Mouse (Mus musculus) frontal cortex, postnatal 36 days (tissue): ENCODE data around the gene Gpi1.
A peak's percentile ranks its signal among the peaks of the same experiment; 100 is the strongest.
"Not testable (repeated sequence)": the region's sequence is repeated elsewhere in the genome, so short reads cannot be mapped to it uniquely, and the experiment has no call there.

Experiments
- DNase-seq, 2 experiments: peaks; one replicate each; pipeline ENCODE4 v3.0.0; 2022; ENCODE audit warnings: low spot score in 2 of 2

Gene Gpi1

DNA sequence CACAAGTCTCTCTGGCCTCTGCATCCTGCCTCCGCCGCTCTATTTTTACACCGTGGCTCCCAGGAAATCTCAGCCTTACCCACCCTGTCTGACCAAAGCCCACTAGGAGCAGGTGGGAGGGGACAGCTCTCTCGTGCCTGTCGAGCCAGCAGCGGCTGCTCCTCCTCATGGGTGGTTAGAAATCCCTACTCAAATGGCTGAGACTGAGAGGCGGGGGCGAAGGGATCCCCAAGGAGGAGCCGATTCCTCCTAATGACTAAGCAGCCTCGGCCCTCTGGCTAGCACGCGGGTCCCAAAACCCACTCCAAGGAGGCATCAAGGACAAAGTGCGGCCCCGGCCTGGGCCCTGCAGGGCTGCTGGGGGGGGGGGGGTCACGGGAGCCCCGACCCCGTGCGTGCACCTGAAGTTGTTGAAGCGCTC is 435 bp downstream of the Gpi1 start:
- peak; percentile 60 to 70 for DNase-seq

GRCm38 (mm10) chr7:34229153-34229552 is 983 bp downstream of the Gpi1 start:
- no peak for DNase-seq

DNA sequence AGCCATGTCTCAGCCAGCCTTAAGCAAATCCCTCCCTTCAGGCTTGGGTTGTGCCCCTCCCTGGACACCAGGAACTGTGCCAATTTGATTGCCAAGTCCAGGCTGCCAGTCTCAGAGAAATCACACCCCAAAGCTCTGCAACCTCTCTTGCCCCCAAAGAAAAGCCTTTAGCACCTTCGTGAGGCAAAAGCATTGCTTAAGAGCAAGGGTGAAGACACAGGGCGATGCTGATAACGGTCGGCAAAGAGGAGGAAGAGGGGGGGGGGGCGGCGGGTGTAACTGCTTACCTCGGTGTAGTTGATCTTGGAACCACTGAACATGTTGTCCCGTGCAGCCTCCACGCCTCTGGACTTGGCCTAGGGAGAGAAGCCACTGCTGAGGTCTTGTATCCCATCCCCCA is 1.5 kb downstream of the Gpi1 start:
- no peak for DNase-seq

- DNase-seq, result no peak
Observed at GRCm38 (mm10) chr7:34226846-34227245, 3.3 kb downstream of the Gpi1 start.

DNA sequence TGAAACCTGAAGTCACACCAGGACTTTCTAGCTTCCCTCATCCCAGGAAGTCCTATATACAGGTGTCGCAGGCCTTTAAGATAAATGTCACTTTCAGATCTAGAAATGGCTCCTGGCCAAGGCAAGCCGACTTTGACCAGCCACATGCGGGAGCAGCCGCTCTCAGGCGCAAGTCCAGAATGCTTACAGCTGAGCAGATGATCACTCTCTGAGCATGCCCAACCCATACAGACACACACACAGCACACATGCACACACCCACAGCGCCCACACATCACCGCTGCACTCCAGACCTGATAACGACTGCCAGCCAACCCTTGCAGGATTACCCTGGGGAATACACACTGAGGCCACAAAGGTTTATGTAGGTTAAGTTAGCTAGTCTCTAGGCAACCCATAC is 4.0 kb downstream of the Gpi1 start:
- peak; percentile 45 to 62 for DNase-seq

- no peak for DNase-seq
Observed at GRCm38 (mm10) chr7:34224308-34224707, 5.8 kb downstream of the Gpi1 start.

DNA sequence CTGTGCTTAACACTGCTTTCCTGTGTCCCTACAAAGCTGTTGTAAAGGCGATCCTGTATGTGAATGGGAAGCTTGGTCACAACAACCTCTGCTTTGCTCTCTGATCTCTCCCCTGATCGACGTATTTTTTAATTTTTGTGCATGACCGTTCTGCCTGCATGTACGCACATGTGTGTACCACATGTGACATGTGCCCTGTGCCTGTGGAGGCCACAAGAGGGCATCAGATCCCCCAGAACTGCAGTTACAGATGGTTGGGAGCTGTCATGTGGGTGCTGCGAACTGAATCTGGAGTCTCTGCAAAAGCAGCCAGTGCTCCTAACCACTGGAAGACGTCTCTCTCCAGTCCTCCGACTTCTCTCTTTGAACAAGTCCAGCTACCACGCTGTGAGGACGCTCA is 7.8 kb downstream of the Gpi1 start:
- no peak for DNase-seq

GRCm38 (mm10) chr7:34221594-34222250 is 8.4 kb downstream of the Gpi1 start:
- no peak for DNase-seq

DNA sequence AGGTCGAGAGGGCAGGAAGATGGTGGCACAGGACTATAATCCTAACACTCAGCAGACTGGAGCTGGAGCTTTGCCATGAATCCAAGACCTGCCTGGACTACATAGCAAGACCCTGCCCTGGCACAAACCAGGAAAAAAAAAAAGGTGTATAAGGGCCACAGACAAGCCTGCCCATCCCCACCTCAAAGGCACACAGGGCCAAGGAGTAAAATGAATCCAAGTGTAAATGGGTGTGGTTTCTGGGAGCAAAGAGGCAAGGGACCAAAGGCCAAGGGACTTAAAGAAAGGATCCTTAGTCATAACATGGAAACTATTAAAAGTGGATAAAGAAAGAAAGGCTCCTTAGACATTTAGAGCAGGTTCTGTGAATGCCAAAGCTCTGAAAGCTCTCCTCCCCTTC is 11.6 kb downstream of the Gpi1 start:
- no peak for DNase-seq

- DNase-seq, result no peak
Observed at GRCm38 (mm10) chr7:34216474-34216873, 13.7 kb downstream of the Gpi1 start.

DNA sequence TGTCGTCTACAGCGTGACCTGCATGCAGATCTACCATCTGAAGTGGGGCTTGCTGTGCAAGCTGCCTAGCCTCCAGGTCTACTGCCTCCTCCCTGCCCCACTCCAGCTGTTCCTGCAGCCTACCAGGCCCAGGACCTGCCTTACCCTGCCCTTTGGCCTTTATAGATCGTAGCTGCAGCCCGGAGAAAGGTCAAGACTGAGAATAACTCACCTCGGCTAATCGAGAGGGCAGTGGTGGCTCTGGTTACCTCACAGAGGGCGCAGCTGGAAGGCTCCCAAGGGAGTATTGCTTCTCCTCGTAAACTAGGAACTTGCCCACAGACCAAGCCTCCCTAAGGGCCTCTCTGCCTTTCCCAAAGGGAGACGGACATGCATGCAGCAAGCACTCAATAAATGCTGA is 14.7 kb downstream of the Gpi1 start:
- DNase-seq, result no peak

DNA sequence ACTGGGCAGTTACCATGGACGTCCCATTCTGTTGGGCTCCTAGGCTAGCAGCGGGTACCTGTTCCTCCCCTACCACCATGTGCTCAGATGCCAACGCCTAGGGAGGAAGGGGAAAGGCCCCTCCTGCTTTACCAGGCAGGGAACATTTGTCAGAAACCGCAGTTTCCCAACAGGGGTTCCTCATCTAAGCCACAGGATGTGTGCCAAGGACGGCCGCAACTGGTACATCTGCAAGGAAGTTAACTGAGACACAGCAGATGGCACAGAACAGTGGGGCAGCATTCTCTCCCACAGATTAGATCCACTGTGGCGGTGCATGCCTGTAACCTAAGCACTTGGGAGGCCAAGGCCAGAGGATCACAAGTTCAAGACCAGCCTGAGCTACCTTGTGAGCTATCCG is 15.5 kb downstream of the Gpi1 start:
- DNase-seq, result no peak

DNA sequence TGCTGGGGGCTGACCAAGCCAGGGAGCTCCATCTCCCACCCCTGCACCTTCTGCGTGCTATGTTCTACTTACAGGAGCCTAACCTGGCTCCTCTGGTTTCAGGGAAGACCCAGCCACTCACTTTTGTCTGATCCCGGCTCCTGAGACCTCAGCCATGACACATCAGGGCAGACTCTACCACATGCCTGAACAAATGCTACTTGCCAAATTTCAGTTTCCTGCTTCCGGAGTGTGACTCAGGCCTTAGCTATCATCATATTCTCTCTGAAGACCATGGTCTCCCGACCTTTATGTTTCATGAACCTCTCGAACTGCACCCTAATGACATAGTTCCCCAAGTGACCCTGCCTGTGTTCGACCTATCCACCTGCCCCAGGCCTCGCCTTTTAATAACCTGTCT is 16.9 kb downstream of the Gpi1 start:
- DNase-seq, result no peak

DNA sequence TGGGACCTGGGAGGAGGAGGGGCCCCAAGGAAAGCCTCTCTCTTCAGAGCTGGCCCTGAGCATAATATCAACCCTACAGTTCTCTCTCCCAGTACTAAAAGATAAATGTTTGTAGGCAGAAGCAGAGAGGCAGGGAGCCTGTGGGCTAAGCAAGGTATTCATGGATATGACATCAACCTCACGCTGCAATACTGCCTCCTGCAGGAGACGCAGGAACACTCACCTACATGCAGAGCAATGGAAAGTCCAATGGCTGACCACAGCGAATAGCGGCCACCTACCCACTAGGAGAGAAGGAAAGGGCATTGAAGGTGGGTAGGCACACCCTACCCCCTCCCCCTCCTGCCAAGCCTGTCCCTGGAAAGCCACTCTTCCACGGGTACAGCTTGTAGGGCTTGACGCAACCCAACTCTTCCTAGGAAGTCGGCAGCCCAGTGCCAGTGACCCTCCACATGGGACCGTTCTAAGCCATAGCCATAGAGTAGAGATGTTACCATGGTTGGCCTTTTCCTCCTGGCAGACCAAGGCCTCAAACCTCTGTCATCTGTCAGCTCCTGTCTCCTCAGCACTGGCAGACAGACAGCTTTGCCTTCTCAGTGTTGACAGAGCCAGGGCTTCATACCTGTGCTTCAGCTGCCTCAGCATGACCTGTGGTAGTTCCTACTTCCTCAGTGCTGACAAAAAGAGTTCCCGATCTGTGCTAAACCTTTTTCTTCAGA is 21.9 kb downstream of the Gpi1 start:
- DNase-seq, result no peak

GRCm38 (mm10) chr7:34206331-34206730 is 23.8 kb downstream of the Gpi1 start:
- no peak for DNase-seq

- DNase-seq, result not testable (repeated sequence)
Observed at GRCm38 (mm10) chr7:34202147-34202546, 28.0 kb downstream of the Gpi1 start.

DNA sequence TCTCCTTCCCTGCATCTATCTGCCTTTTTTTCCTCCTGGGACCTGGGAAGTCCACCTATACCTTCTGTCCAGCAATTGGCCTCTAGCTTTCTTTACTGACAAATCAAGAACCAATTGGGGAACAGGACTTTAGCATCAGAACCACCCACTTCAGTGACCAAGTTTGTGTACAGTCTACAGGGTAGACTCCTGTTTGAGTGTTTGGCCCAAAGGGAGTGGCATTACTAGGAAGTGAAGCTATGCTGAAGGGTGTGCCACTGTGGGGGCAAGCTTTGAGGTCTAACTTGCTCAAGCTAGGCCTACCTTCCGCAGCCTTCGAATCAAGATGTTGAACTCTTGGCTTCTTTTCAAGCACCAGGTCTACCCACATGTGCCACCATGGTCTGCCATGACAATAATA is 29.3 kb downstream of the Gpi1 start:
- DNase-seq, result no peak

GRCm38 (mm10) chr7:34198346-34198745 is 31.8 kb downstream of the Gpi1 start:
- no peak for DNase-seq

DNA sequence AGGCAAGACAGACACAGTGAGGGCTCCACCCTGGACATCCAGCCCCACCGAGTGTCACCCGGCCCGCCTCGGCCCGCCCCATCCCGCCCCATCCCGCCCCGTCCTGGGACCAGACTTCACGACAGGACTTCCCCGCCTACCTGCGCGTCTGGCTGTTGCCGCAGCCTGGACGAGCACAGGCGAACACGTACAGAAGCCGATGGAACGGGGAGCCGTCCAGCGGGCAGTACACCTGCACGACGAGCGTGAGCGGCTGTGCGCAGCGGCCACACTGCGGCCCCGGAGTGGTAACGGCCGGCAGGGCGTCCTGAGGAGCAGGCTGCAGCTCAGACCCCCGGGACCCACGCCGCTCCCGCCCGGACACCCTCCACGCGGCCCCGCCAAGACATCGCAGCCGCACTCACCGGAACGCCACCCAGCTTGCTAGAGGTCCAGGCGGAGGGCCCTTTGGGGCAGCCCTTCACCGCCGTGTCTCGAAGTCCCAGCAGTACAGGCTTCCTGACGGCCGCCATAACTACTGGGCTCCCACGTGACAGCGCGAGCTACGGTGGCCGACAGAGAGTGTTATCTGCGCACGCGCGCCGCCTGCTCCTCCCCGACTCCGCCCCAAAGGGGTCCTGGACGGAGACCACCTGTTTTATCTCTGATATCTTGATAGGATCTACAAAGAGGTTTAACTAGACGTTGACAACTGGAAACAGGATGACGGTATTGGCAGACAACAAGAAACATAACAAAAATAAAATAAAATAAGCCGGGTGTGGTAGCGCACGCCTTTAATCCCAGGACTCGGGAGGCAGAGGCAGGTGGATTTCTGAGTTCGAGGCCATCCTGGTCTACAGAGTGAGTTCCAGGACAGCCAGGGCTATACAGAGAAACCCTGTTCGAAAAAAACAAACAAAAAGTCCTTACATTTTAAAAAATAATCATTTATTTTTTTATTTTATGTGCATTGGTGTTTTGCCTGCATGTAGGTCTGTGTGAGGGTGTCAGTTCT is 33.7 kb downstream of the Gpi1 start, which contains the start of gene Pdcd2l:
Gene Pdcd2l, minus strand, starts transcription at position 530 of the 997 bp plus-strand sequence.
- DNase-seq, result peak; percentile 92 to 93

GRCm38 (mm10) chr7:34195632-34196031 is 34.5 kb downstream of the Gpi1 start:
- no peak for DNase-seq

GRCm38 (mm10) chr7:34192825-34193224 is 37.3 kb downstream of the Gpi1 start:
- no peak for DNase-seq

DNA sequence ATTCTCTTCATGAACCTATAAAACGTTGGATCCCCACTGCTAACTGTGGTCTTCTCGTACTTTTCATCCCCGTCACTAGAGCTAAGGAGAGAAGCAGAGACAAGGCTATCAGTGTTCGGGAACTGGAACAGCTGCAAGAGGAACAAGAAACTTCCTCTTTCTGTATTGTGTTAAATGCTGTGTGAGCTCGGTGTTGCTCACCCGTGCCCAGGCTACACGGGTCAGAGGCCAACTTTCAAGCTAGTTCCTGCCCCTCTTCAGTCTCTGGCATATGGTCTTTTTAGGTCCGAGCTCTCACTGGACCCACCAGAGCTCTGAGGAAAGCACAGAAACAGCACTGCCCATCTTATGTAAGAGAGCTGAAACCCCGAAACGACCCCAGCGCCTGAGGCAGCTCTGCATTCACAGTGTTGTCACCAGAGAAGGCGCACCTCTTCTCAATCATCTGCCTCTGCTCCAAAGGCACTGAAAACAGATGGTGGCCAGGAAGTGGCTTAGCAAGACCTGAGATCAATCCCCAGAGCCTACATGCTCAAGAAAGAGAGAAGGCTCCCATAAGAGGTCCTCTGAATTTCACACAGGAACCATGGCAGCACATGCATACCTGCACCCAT is 40.7 kb downstream of the Gpi1 start:
- DNase-seq, result no peak
